Mouse (Mus musculus) cerebellum, adult 11 months (tissue): ENCODE results near the gene Rab12.

Experiments
- DNase-seq: peaks from one replicate; pipeline ENCODE4 v3.0.0; 2022

The Rab12 gene

DNA sequence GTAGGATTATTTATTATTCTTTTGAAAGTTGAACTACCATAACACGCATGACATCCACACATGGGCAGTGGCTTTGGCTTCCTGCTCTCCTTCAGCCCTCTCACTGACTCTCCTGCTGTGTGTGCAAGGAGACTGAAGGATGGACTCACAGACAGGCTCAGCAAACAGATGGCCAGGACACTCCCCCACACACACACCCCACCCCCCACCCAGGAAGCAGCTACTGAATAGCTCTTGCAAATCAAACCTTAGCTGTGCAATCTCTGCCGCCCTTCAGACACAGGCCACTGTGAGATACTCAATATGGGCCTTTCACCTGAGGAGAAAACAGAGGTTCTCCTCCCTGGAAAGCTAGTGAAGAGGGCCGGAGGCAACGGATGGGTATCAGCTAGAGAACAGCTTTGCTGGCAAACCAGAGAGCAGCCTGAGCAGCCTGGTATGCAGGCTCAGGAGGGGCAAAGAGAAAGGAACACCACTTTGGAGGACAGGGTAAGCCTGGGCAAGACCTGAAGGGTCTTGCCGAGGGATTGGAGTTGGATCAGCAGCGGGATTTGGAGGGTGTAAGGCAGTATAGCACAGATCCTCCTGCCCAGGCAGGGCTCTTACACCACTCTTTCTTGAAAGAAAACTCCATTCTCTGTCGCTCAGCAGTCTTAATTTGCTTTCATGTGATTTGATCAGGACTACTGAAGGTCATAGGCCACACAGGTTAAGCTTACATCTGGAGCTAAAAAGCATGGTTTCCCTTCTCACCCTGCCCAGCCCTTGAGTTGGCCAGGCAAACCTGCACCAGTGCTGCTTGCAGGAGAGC is 73.1 kb downstream of the Rab12 start:
- DNase-seq: no peak
